Mouse (Mus musculus) kidney, adult 2 months (tissue): ENCODE measurements around the gene Rpl23a.

Experiments
- CTCF ChIP-seq: fragments of 200-500 bp; conservative IDR thresholded peaks from 2 replicates; pipeline ENCODE4 v1.5.1; 2011; ENCODE audit warnings: low read depth, mild to moderate bottlenecking, control low read depth, low read length, moderate library complexity, mixed read lengths; ENCODE audit not compliant: insufficient read depth, insufficient read length
- POLR2A ChIP-seq: fragments of 200-500 bp; IDR thresholded peaks from one replicate; pipeline ENCODE4 v1.6.1; 2011; ENCODE audit warnings: low read depth, low read length, control low read depth

- TF ChIP-seq POLR2A = no peak
- TF ChIP-seq CTCF = no peak
Observed at GRCm38 (mm10) chr11:78190041-78190440, 6.7 kb upstream of the Rpl23a start.
